Mouse (Mus musculus): ENCODE data around the gene Zfp597. TPM values are rescaled to one million over a fixed set of nuclear protein-coding genes. Genes with fewer than 3 reads are reported as not detected.

Gene Zfp597
- 16.5 TPM for polyA plus RNA-seq (2015; fragmentation: Illumina TruSeq; extraction: RNeasy Lipid Tissue Mini Kit (QIAGEN cat#74804); ENCODE audit: low read depth, low replicate concordance)

GRCm38 (mm10) chr16:3884201-3885064, at the start of gene Zfp597, which contains the start of gene Gm20695:
TSS of gene Zfp597 (minus strand) at chr16:3884561.
TSS of gene Gm20695 (plus strand) at chr16:3884648.

GRCm38 (mm10) chr16:3908537-3909111, 24.3 kb upstream of the Zfp597 start, which contains the start of the genes 1700037C18Rik and Cluap1:
TSS of gene 1700037C18Rik (minus strand) at chr16:3908689.
TSS of gene Cluap1 (plus strand) at chr16:3908801.

GRCm38 (mm10) chr16:3872216-3873047, 11.9 kb downstream of the Zfp597 start, which contains the start of gene Naa60:
TSS of gene Naa60 (plus strand) at chr16:3872375.

GRCm38 (mm10) chr16:3846711-3847518, 37.4 kb downstream of the Zfp597 start, which contains the start of gene Zfp174:
TSS of gene Zfp174 (plus strand) at chr16:3847268.

GRCm38 (mm10) chr16:3830588-3831109, 53.7 kb downstream of the Zfp597 start, which contains the start of gene Olfr15:
TSS of gene Olfr15 (plus strand) at chr16:3830878.

Other genes with a start within 250 kb of the Zfp597 start
- gene Mefv, start 166.5 kb downstream of the Zfp597 start, polyA plus RNA-seq (2015; fragmentation: Illumina TruSeq; extraction: RNeasy Lipid Tissue Mini Kit (QIAGEN cat#74804); ENCODE audit: low read depth, low replicate concordance) = not detected
- 19.3 TPM for gene Zfp263, start 140.5 kb downstream of the Zfp597 start, polyA plus RNA-seq (2015; fragmentation: Illumina TruSeq; extraction: RNeasy Lipid Tissue Mini Kit (QIAGEN cat#74804); ENCODE audit: low read depth, low replicate concordance)
- not detected for gene Olfr15, start 53.7 kb downstream of the Zfp597 start, polyA plus RNA-seq (2015; fragmentation: Illumina TruSeq; extraction: RNeasy Lipid Tissue Mini Kit (QIAGEN cat#74804); ENCODE audit: low read depth, low replicate concordance)
- 3.3 TPM for gene Zfp174, start 37.3 kb downstream of the Zfp597 start, polyA plus RNA-seq (2015; fragmentation: Illumina TruSeq; extraction: RNeasy Lipid Tissue Mini Kit (QIAGEN cat#74804); ENCODE audit: low read depth, low replicate concordance)
- 105 TPM for gene Naa60, start 12.2 kb downstream of the Zfp597 start, polyA plus RNA-seq (2015; fragmentation: Illumina TruSeq; extraction: RNeasy Lipid Tissue Mini Kit (QIAGEN cat#74804); ENCODE audit: low read depth, low replicate concordance)
- 0.58 TPM for gene Gm20695, start 87 bp upstream of the Zfp597 start, polyA plus RNA-seq (2015; fragmentation: Illumina TruSeq; extraction: RNeasy Lipid Tissue Mini Kit (QIAGEN cat#74804); ENCODE audit: low read depth, low replicate concordance)
- gene 1700037C18Rik, start 24.1 kb upstream of the Zfp597 start, polyA plus RNA-seq (2015; fragmentation: Illumina TruSeq; extraction: RNeasy Lipid Tissue Mini Kit (QIAGEN cat#74804); ENCODE audit: low read depth, low replicate concordance) = 10.2 TPM
- 35.0 TPM for gene Cluap1, start 24.2 kb upstream of the Zfp597 start, polyA plus RNA-seq (2015; fragmentation: Illumina TruSeq; extraction: RNeasy Lipid Tissue Mini Kit (QIAGEN cat#74804); ENCODE audit: low read depth, low replicate concordance)
- 0.82 TPM for gene Nlrc3, start 92.1 kb upstream of the Zfp597 start, polyA plus RNA-seq (2015; fragmentation: Illumina TruSeq; extraction: RNeasy Lipid Tissue Mini Kit (QIAGEN cat#74804); ENCODE audit: low read depth, low replicate concordance)
- gene Slx4, start 119.2 kb upstream of the Zfp597 start, polyA plus RNA-seq (2015; fragmentation: Illumina TruSeq; extraction: RNeasy Lipid Tissue Mini Kit (QIAGEN cat#74804); ENCODE audit: low read depth, low replicate concordance) = 23.4 TPM
- not detected for gene Dnase1, start 152.4 kb upstream of the Zfp597 start, polyA plus RNA-seq (2015; fragmentation: Illumina TruSeq; extraction: RNeasy Lipid Tissue Mini Kit (QIAGEN cat#74804); ENCODE audit: low read depth, low replicate concordance)
- 71.9 TPM for gene Trap1, start 193.3 kb upstream of the Zfp597 start, polyA plus RNA-seq (2015; fragmentation: Illumina TruSeq; extraction: RNeasy Lipid Tissue Mini Kit (QIAGEN cat#74804); ENCODE audit: low read depth, low replicate concordance)

Measured in brain, adult 10 weeks (tissue).